Mouse (Mus musculus) Patski (cell line): Measurements from ENCODE around the gene Klhl31. TPM values are rescaled to one million over a fixed set of nuclear protein-coding genes. Genes with fewer than 3 reads are reported as not detected.

Experiments used
- ATAC-seq: fragments of 100-300 bp; one replicate; pipeline ENCODE4 v1.8.0; 2021
- CTCF ChIA-PET: fragments of 350-600 bp; sonication (Branson Sonifier 250); formaldehyde crosslinking; loops from one replicate; lab custom pipeline; 2022; ENCODE audit warnings: inconsistent platforms; lab: Charles Lee
- POLR2A ChIA-PET: fragments of 350-600 bp; sonication (Branson Sonifier 250); formaldehyde crosslinking; loops from one replicate; lab custom pipeline; 2022; ENCODE audit warnings: antibody characterized with exemption, inconsistent platforms; lab: Charles Lee
- DNase-seq: peaks from one replicate; pipeline ENCODE4 v3.0.0-alpha.2; 2011; ENCODE audit warnings: low read depth, low spot score
- H3K27me3 ChIP-seq: fragments of 371-371 bp; one replicate; pipeline ENCODE4 v1.5.1; 2021
- CTCF ChIP-seq: fragments of 100-300 bp; IDR thresholded peaks from one replicate; pipeline ENCODE4 v1.5.1; 2021
- in situ Hi-C: fragments of 300-500 bp; cut with MboI; formaldehyde crosslinking; loops from 3 replicates; pipeline ENCODE4 v1.11.1; 2018; ENCODE audit warnings: low pct_unique_long_range_greater_than_20kb, mixed read lengths
- polyA plus RNA-seq: library from polyadenylated mRNA; unstranded; gene quantifications from one replicate; pipeline ENCODE4 v1.2.3, GENCODE M21; 2021

The Klhl31 gene
- polyA plus RNA-seq, 1 experiment from 2014 or later, result 0.10 TPM

GRCm38 (mm10) chr9:77620482-77620881 is 15.8 kb upstream of the Klhl31 start:
- ChIA-PET CTCF (interaction anchor here (0.9 to 1.9 kb wide), 6 partner anchors 9 to 138 kb away, joined by 3 to 6 read pairs (median 3); no protein-coding TSS in a partner anchor), POLR2A (no interaction called here)
- no peak for TF ChIP-seq CTCF
- H3K27me3 ChIP-seq, result no peaks in the 10 kb centered on the region
- DNase-seq (no peak), ATAC-seq (no peak)
- in situ Hi-C loops, result no loop called here

GRCm38 (mm10) chr9:77622874-77623273 is 13.4 kb upstream of the Klhl31 start:
- POLR2A ChIA-PET, result no interaction called here
- TF ChIP-seq CTCF, result no peak
- DNase-seq (no peak), ATAC-seq (no peak)
- no peaks in the 10 kb centered on the region for H3K27me3 ChIP-seq
- CTCF ChIA-PET, result interaction anchor here (1.3 to 1.6 kb wide), 3 partner anchors 12 to 27 kb away, joined by 3 to 7 read pairs (median 4); no protein-coding TSS in a partner anchor
- in situ Hi-C loops, result no loop called here

GRCm38 (mm10) chr9:77623318-77624050 is 12.8 kb upstream of the Klhl31 start:
- ATAC-seq, result no peak
- ChIA-PET POLR2A (no interaction called here), CTCF (interaction anchor here (1.3 to 1.6 kb wide), 3 partner anchors 11 to 27 kb away, joined by 3 to 7 read pairs (median 4); no protein-coding TSS in a partner anchor)
- in situ Hi-C loops, result no loop called here
- no peak for DNase-seq
- no peaks in the 10 kb centered on the region for H3K27me3 ChIP-seq
- no peak for TF ChIP-seq CTCF

GRCm38 (mm10) chr9:77624171-77624570 is 12.1 kb upstream of the Klhl31 start:
- DNase-seq (no peak), ATAC-seq (no peak)
- H3K27me3 ChIP-seq, result no peaks in the 10 kb centered on the region
- POLR2A ChIA-PET, result no interaction called here
- in situ Hi-C loops, result no loop called here
- CTCF ChIA-PET, result interaction anchor here (0.8 to 1.6 kb wide), 4 partner anchors 8 to 39 kb away, joined by 3 to 7 read pairs (median 3); no protein-coding TSS in a partner anchor
- no peak for TF ChIP-seq CTCF

- no peak for DNase-seq
- in situ Hi-C loops, result no loop called here
- POLR2A ChIA-PET, result no interaction called here
- no peak for TF ChIP-seq CTCF
- peak; percentile 31 for ATAC-seq
- no peaks in the 10 kb centered on the region for H3K27me3 ChIP-seq
- CTCF ChIA-PET, result no interaction called here
These were observed 7.6 kb upstream of the Klhl31 start for GRCm38 (mm10) chr9:77628676-77629075.

- DNase-seq (no peak), ATAC-seq (no peak)
- no peak for TF ChIP-seq CTCF
- in situ Hi-C loops, result no loop called here
- H3K27me3 ChIP-seq, result no peaks in the 10 kb centered on the region
- ChIA-PET POLR2A (no interaction called here), CTCF (no interaction called here)
These were observed 6.6 kb upstream of the Klhl31 start for GRCm38 (mm10) chr9:77629708-77630107.

GRCm38 (mm10) chr9:77630764-77631163 is 5.5 kb upstream of the Klhl31 start:
- H3K27me3 ChIP-seq, result no peaks in the 10 kb centered on the region
- no peak for ATAC-seq
- DNase-seq, result no peak
- CTCF ChIA-PET, result interaction anchor here (0.8 to 1.5 kb wide), 2 partner anchors 14 to 15 kb away, joined by 3 read pairs; no protein-coding TSS in a partner anchor
- TF ChIP-seq CTCF, result no peak
- in situ Hi-C loops, result no loop called here
- POLR2A ChIA-PET, result no interaction called here

GRCm38 (mm10) chr9:77632432-77632831 is 3.9 kb upstream of the Klhl31 start:
- DNase-seq, result no peak
- H3K27me3 ChIP-seq, result no peaks in the 10 kb centered on the region
- in situ Hi-C loops, result no loop called here
- no peak for TF ChIP-seq CTCF
- ChIA-PET CTCF (no interaction called here), POLR2A (no interaction called here)
- no peak for ATAC-seq

- ATAC-seq (no peak), DNase-seq (no peak)
- in situ Hi-C loops, result no loop called here
- ChIA-PET CTCF (interaction anchor here (1.4 kb wide), 1 partner anchor 10 kb away, joined by 3 read pairs; no protein-coding TSS in a partner anchor), POLR2A (no interaction called here)
- no peaks in the 10 kb centered on the region for H3K27me3 ChIP-seq
- no peak for TF ChIP-seq CTCF
These were observed 297 bp upstream of the Klhl31 start for GRCm38 (mm10) chr9:77636003-77636402.

GRCm38 (mm10) chr9:77637357-77637756 is 1.1 kb downstream of the Klhl31 start:
- ATAC-seq, result no peak
- POLR2A ChIA-PET, result interaction anchor here (0.5 to 0.7 kb wide), 2 partner anchors 9 to 10 kb away, joined by 3 to 4 read pairs; no protein-coding TSS in a partner anchor

GRCm38 (mm10) chr9:77645176-77645575 is 8.9 kb downstream of the Klhl31 start:
- in situ Hi-C loops, result no loop called here
- CTCF ChIA-PET, result interaction anchor here (2.1 kb wide), 1 partner anchor 48 kb away, joined by 5 read pairs; no protein-coding TSS in a partner anchor
- ATAC-seq (no peak), DNase-seq (no peak)
- no peaks in the 10 kb centered on the region for H3K27me3 ChIP-seq
- POLR2A ChIA-PET, result interaction anchor here (0.6 kb wide), 1 partner anchor 175 kb away, joined by 3 read pairs; no protein-coding TSS in a partner anchor
- TF ChIP-seq CTCF, result no peak

More at GRCm38 (mm10) chr9:77637357-77637756, 1.1 kb downstream of the Klhl31 start:
- CTCF ChIA-PET, result no interaction called here
- no peak for DNase-seq
- TF ChIP-seq CTCF, result no peak
- no peaks in the 10 kb centered on the region for H3K27me3 ChIP-seq
- in situ Hi-C loops, result no loop called here
